Mouse (Mus musculus): Measurements from ENCODE around the gene Atp10a. TPM values are rescaled to one million over a fixed set of nuclear protein-coding genes. Genes with fewer than 3 reads are reported as not detected.
A peak's percentile ranks its signal among the peaks of the same experiment; 100 is the strongest.

Atp10a gene
- 1.8 and 2.1 TPM in 2 replicates for total RNA-seq (2017)

GRCm38 (mm10) chr7:58655866-58656265 is at the start of gene Atp10a:
Gene Atp10a (plus strand): TSS chr7:58656166.
- no peak for ATAC-seq (ENCODE audit: extremely low read depth, insufficient number of reproducible peaks, low FRiP score, poor library complexity, severe bottlenecking)

- no peak for ATAC-seq (ENCODE audit: extremely low read depth, insufficient number of reproducible peaks, low FRiP score, poor library complexity, severe bottlenecking)
Observed at GRCm38 (mm10) chr7:58618048-58618447, 37.9 kb upstream of the Atp10a start.

GRCm38 (mm10) chr7:58626305-58627155 is 29.4 kb upstream of the Atp10a start:
- ATAC-seq (ENCODE audit: extremely low read depth, insufficient number of reproducible peaks, low FRiP score, poor library complexity, severe bottlenecking): no peak

- no peak for ATAC-seq (ENCODE audit: extremely low read depth, insufficient number of reproducible peaks, low FRiP score, poor library complexity, severe bottlenecking)
Observed at GRCm38 (mm10) chr7:58627381-58627780, 28.6 kb upstream of the Atp10a start.

GRCm38 (mm10) chr7:58629233-58629632 is 26.7 kb upstream of the Atp10a start:
- ATAC-seq (ENCODE audit: extremely low read depth, insufficient number of reproducible peaks, low FRiP score, poor library complexity, severe bottlenecking): no peak

GRCm38 (mm10) chr7:58633683-58634082 is 22.3 kb upstream of the Atp10a start:
- ATAC-seq (ENCODE audit: extremely low read depth, insufficient number of reproducible peaks, low FRiP score, poor library complexity, severe bottlenecking): no peak

- ATAC-seq (ENCODE audit: extremely low read depth, insufficient number of reproducible peaks, low FRiP score, poor library complexity, severe bottlenecking): no peak
Observed at GRCm38 (mm10) chr7:58639676-58640075, 16.3 kb upstream of the Atp10a start.

- no peak for ATAC-seq (ENCODE audit: extremely low read depth, insufficient number of reproducible peaks, low FRiP score, poor library complexity, severe bottlenecking)
Observed at GRCm38 (mm10) chr7:58640456-58640855, 15.5 kb upstream of the Atp10a start.

- ATAC-seq (ENCODE audit: extremely low read depth, insufficient number of reproducible peaks, low FRiP score, poor library complexity, severe bottlenecking): no peak
Observed at GRCm38 (mm10) chr7:58641916-58642315, 14.1 kb upstream of the Atp10a start.

GRCm38 (mm10) chr7:58647404-58647803 is 8.6 kb upstream of the Atp10a start:
- ATAC-seq (ENCODE audit: extremely low read depth, insufficient number of reproducible peaks, low FRiP score, poor library complexity, severe bottlenecking): no peak

- peak; percentile 52 for ATAC-seq (ENCODE audit: extremely low read depth, insufficient number of reproducible peaks, low FRiP score, poor library complexity, severe bottlenecking)
Observed at GRCm38 (mm10) chr7:58657913-58658789, 2.2 kb downstream of the Atp10a start.

GRCm38 (mm10) chr7:58658790-58659405 is 2.9 kb downstream of the Atp10a start:
- no peak; the same call in 1 of the 2 replicates for ATAC-seq (ENCODE audit: extremely low read depth, insufficient number of reproducible peaks, low FRiP score, poor library complexity, severe bottlenecking)

GRCm38 (mm10) chr7:58660046-58660445 is 4.1 kb downstream of the Atp10a start:
- no peak for ATAC-seq (ENCODE audit: extremely low read depth, insufficient number of reproducible peaks, low FRiP score, poor library complexity, severe bottlenecking)

- no peak for ATAC-seq (ENCODE audit: extremely low read depth, insufficient number of reproducible peaks, low FRiP score, poor library complexity, severe bottlenecking)
Observed at GRCm38 (mm10) chr7:58660665-58661064, 4.7 kb downstream of the Atp10a start.

- ATAC-seq (ENCODE audit: extremely low read depth, insufficient number of reproducible peaks, low FRiP score, poor library complexity, severe bottlenecking): no peak
Observed at GRCm38 (mm10) chr7:58661076-58661475, 5.1 kb downstream of the Atp10a start.

GRCm38 (mm10) chr7:58668617-58669016 is 12.7 kb downstream of the Atp10a start:
- ATAC-seq (ENCODE audit: extremely low read depth, insufficient number of reproducible peaks, low FRiP score, poor library complexity, severe bottlenecking): no peak

- ATAC-seq (ENCODE audit: extremely low read depth, insufficient number of reproducible peaks, low FRiP score, poor library complexity, severe bottlenecking): no peak
Observed at GRCm38 (mm10) chr7:58676075-58676474, 20.1 kb downstream of the Atp10a start.

GRCm38 (mm10) chr7:58677111-58677805 is 21.3 kb downstream of the Atp10a start:
- ATAC-seq (ENCODE audit: extremely low read depth, insufficient number of reproducible peaks, low FRiP score, poor library complexity, severe bottlenecking): peak; percentile 39; the same call in 1 of the 2 replicates

- no peak for ATAC-seq (ENCODE audit: extremely low read depth, insufficient number of reproducible peaks, low FRiP score, poor library complexity, severe bottlenecking)
Observed at GRCm38 (mm10) chr7:58685967-58686366, 30.0 kb downstream of the Atp10a start.

Measured in neutrophil, adult 5-6 weeks (primary cell).